Mouse (Mus musculus) lung, postnatal 0 days (tissue): Measurements from ENCODE around the gene Ubash3b. TPM values are rescaled to one million over a fixed set of nuclear protein-coding genes. Genes with fewer than 3 reads are reported as not detected.

Experiments
- ATAC-seq: fragments of 200-750 bp; cut with Nextera tagmentation; 2 replicates; pipeline ENCODE4 v1.8.0; 2017; ENCODE audit warnings: moderate library complexity
- DNase-seq: peaks from one replicate; pipeline ENCODE4 v3.0.0-alpha.2; 2016; ENCODE audit warnings: low spot score
- H3K27ac ChIP-seq: fragments of 300-500 bp; sonication (generic); 2 replicates; pipeline ENCODE4 v1.5.1; 2014; ENCODE audit warnings: antibody characterized with exemption, mild to moderate bottlenecking, low read length, mixed read lengths
- H3K27me3 ChIP-seq: fragments of 300-500 bp; sonication (generic); replicated peaks from 2 replicates; pipeline ENCODE4 v1.6.1; 2014; ENCODE audit warnings: low read length, mixed read lengths; ENCODE audit not compliant: insufficient read depth
- H3K36me3 ChIP-seq: fragments of 300-500 bp; sonication (generic); 2 replicates; pipeline ENCODE4 v1.6.1; 2014; ENCODE audit warnings: low read length, mixed read lengths; ENCODE audit not compliant: insufficient read depth
- H3K4me1 ChIP-seq: fragments of 300-500 bp; sonication (generic); 2 replicates; pipeline ENCODE4 v1.6.1; 2014; ENCODE audit warnings: antibody characterized with exemption, low read depth, low read length, mixed read lengths; ENCODE audit not compliant: insufficient read depth
- H3K4me2 ChIP-seq: fragments of 300-500 bp; sonication (generic); replicated peaks from 2 replicates; pipeline ENCODE4 v1.6.1; 2014; ENCODE audit warnings: low read depth, mild to moderate bottlenecking, low read length, moderate library complexity, mixed read lengths
- H3K4me3 ChIP-seq: fragments of 300-500 bp; sonication (generic); 2 replicates; pipeline ENCODE4 v1.5.1; 2014; ENCODE audit warnings: low read depth, low read length
- H3K9ac ChIP-seq: fragments of 300-500 bp; sonication (generic); replicated peaks from 2 replicates; pipeline ENCODE4 v1.6.1; 2014; ENCODE audit warnings: low read depth, mild to moderate bottlenecking
- H3K9me3 ChIP-seq: fragments of 300-500 bp; sonication (generic); 2 replicates; pipeline ENCODE4 v1.6.1; 2016; ENCODE audit warnings: low read length, mixed read lengths
- CTCF ChIP-seq: IDR thresholded peaks from 2 replicates; pipeline ENCODE4 v1.5.1; 2016; ENCODE audit warnings: antibody characterized with exemption, mild to moderate bottlenecking
- EP300 ChIP-seq: IDR thresholded peaks from 2 replicates; pipeline ENCODE4 v1.6.1; 2016; ENCODE audit warnings: antibody characterized with exemption, mild to moderate bottlenecking, control low read depth
- WGBS: fragments of 180-500 bp; shearing (Covaris S2); extraction: QIAGEN DNeasy Blood & Tissue Kit; methylation state at CpG from one replicate; pipeline ENCODE4 v1.1.7; 2014; 5-methylcytosine and 5-hydroxymethylcytosine counted together
- polyA plus RNA-seq: library from polyadenylated mRNA; unstranded; fragments of >200 nt; fragmentation: Nextera tagmentation; extraction: Ambion mirVana; gene quantifications from 2 replicates; pipeline ENCODE4 v1.2.1, GENCODE M21; 2015

The Ubash3b gene
- polyA plus RNA-seq, 1 experiment from 2014 or later = 4.1 TPM

GRCm38 (mm10) chr9:41198501-41199265 is 37.2 kb upstream of the Ubash3b start:
- no peak overlapping the region for H3K4me2 ChIP-seq
- H3K36me3 ChIP-seq = no peaks in the 10 kb centered on the region
- WGBS = 65% methylated on average over 12 of the region's 12 CpGs
- H3K4me3 ChIP-seq = no peak overlapping the region
- no peak overlapping the region for H3K27ac ChIP-seq
- H3K9ac ChIP-seq = no peak overlapping the region
- no peaks in the 10 kb centered on the region for H3K9me3 ChIP-seq
- no peaks in the 10 kb centered on the region for H3K27me3 ChIP-seq
- TF ChIP-seq CTCF (no peak), EP300 (no peak)
- DNase-seq = no peak
- no peak for ATAC-seq
- H3K4me1 ChIP-seq = no peaks in the 10 kb centered on the region

DNA sequence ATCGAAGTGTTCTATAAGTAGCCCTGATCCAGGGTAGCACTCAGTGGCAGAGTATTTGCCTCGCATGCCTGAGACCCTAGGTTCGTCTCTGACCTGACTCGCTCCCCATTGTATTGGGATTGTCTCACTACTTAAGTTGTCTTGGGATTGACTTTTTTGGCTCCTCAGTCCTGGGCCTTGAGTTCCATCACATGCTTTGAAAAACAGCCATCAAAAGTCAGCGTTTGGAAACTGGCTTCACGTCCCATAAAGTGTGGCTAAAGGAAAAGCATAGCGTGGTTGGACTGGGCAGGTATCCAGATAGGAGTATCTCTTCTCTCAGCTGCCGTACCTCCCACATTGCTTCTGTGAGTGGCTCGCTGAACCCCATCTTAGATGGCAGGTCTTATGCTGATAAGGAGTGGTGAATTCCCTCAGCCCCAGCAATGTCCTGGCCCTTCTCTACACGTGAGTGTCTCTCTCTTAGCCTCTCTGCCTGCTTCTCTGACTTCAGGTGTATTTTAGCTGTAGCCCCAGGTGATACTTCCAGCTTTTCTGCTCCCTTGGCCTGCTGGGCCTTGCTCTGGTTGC is 34.3 kb upstream of the Ubash3b start:
- Histone ChIP-seq H3K27me3 (no peaks in the 10 kb centered on the region), H3K4me3 (no peak overlapping the region), H3K4me1 (no peaks in the 10 kb centered on the region), H3K9ac (no peak overlapping the region), H3K9me3 (no peaks in the 10 kb centered on the region), H3K27ac (no peak overlapping the region), H3K4me2 (no peak overlapping the region), H3K36me3 (no peaks in the 10 kb centered on the region)
- ATAC-seq (no peak), DNase-seq (no peak)
- 68% methylated on average over 10 of the region's 10 CpGs for WGBS
- TF ChIP-seq CTCF = no peak
- TF ChIP-seq EP300 = no peak

GRCm38 (mm10) chr9:41191651-41192210 is 30.2 kb upstream of the Ubash3b start:
- Histone ChIP-seq H3K4me1 (no peaks in the 10 kb centered on the region), H3K9ac (no peak overlapping the region), H3K4me3 (no peak overlapping the region), H3K9me3 (no peaks in the 10 kb centered on the region), H3K27me3 (no peaks in the 10 kb centered on the region), H3K36me3 (no peaks in the 10 kb centered on the region), H3K27ac (no peak overlapping the region), H3K4me2 (no peak overlapping the region)
- DNase-seq (no peak), ATAC-seq (no peak)
- 68% methylated on average over 9 of the region's 9 CpGs for WGBS
- TF ChIP-seq EP300 (no peak), CTCF (no peak)

DNA sequence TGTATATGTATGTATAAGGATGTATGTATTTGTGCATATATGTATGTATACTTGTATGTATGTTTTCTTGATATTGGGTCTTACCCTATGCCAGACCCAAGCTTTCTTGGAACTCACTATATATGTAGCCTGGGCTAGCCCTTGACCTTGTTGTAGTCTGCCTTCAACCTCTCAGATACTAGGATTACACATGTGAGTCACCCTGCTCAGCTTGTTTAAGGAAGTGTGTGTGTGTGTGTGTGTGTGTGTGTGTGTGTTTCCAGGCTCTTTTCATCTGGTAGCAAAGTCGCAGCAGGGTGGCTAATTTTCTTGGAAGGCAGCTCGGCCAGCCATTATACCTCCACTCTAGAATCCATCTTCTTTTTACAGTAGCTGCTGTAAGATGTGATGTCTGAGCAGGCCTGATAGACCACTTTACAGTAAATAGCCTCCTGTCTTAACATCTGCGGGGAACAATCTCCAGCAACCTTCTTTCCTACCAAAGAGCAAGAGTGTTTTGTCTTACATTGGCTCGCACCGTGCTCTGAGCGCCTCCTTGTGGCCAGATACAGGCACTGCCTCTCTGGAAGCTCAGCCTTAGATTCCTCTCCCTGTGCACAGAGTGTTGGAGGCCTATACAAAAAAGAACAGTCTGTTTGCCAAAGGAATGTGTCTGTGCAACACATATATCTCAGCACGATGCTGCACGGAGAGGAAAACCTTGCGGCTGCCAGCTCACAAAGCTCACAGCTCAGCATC is 29.4 kb upstream of the Ubash3b start:
- DNase-seq (peak; percentile 79), ATAC-seq (peak; percentile 44)
- no peak overlapping the region for H3K4me2 ChIP-seq
- no peaks in the 10 kb centered on the region for H3K27me3 ChIP-seq
- TF ChIP-seq EP300 (no peak), CTCF (peak; percentile 99)
- WGBS = 23% methylated on average over 9 of the region's 9 CpGs
- no peak overlapping the region for H3K9ac ChIP-seq
- no peaks in the 10 kb centered on the region for H3K9me3 ChIP-seq
- no peaks in the 10 kb centered on the region for H3K4me1 ChIP-seq
- no peaks in the 10 kb centered on the region for H3K36me3 ChIP-seq
- H3K4me3 ChIP-seq = no peak overlapping the region
- H3K27ac ChIP-seq = no peak overlapping the region

- H3K9me3 ChIP-seq = no peaks in the 10 kb centered on the region
- H3K27ac ChIP-seq = no peak overlapping the region
- H3K4me3 ChIP-seq = no peak overlapping the region
- ATAC-seq = no peak
- H3K36me3 ChIP-seq = no peaks in the 10 kb centered on the region
- TF ChIP-seq EP300 (no peak), CTCF (no peak)
- 80% methylated on average over 4 of the region's 4 CpGs for WGBS
- no peak overlapping the region for H3K9ac ChIP-seq
- DNase-seq = no peak
- H3K4me2 ChIP-seq = no peak overlapping the region
- no peaks in the 10 kb centered on the region for H3K4me1 ChIP-seq
- no peaks in the 10 kb centered on the region for H3K27me3 ChIP-seq
These were observed 26.4 kb upstream of the Ubash3b start for GRCm38 (mm10) chr9:41187939-41188338.

- no peaks in the 10 kb centered on the region for H3K36me3 ChIP-seq
- no peak overlapping the region for H3K4me3 ChIP-seq
- no peaks in the 10 kb centered on the region for H3K27me3 ChIP-seq
- DNase-seq (no peak), ATAC-seq (no peak)
- H3K9me3 ChIP-seq = no peaks in the 10 kb centered on the region
- H3K27ac ChIP-seq = no peak overlapping the region
- H3K9ac ChIP-seq = no peak overlapping the region
- 90% methylated on average over 9 of the region's 9 CpGs for WGBS
- no peak overlapping the region for H3K4me2 ChIP-seq
- H3K4me1 ChIP-seq = no peaks in the 10 kb centered on the region
- TF ChIP-seq CTCF = no peak
- TF ChIP-seq EP300 = no peak
These were observed 26.0 kb upstream of the Ubash3b start for GRCm38 (mm10) chr9:41187498-41187897.
